Mouse (Mus musculus) intestine, postnatal 0 days (tissue): ENCODE measurements around the gene Fabp7. TPM values are rescaled to one million over a fixed set of nuclear protein-coding genes. Genes with fewer than 3 reads are reported as not detected.

Experiments used
- ATAC-seq: fragments of 200-750 bp; cut with Nextera tagmentation; 2 replicates; pipeline ENCODE4 v1.8.0; 2017; ENCODE audit warnings: mild to moderate bottlenecking, moderate TSS enrichment, moderate library complexity
- H3K27ac ChIP-seq: fragments of 300-500 bp; sonication (generic); 2 replicates; pipeline ENCODE4 v1.5.1; 2014; ENCODE audit warnings: mild to moderate bottlenecking, low read depth, low read length, moderate library complexity
- H3K27me3 ChIP-seq: fragments of 300-500 bp; sonication (generic); replicated peaks from 2 replicates; pipeline ENCODE4 v1.6.1; 2014; ENCODE audit warnings: low read length, mixed read lengths; ENCODE audit not compliant: control insufficient read depth, insufficient read depth
- H3K36me3 ChIP-seq: fragments of 300-500 bp; sonication (generic); 2 replicates; pipeline ENCODE4 v1.6.1; 2014; ENCODE audit warnings: mild to moderate bottlenecking, moderate library complexity; ENCODE audit not compliant: control insufficient read depth, insufficient read depth
- H3K4me1 ChIP-seq: fragments of 300-500 bp; sonication (generic); replicated peaks from 2 replicates; pipeline ENCODE4 v1.6.1; 2014; ENCODE audit warnings: antibody characterized with exemption, low read length, mixed read lengths; ENCODE audit not compliant: control insufficient read depth, insufficient read depth
- H3K4me2 ChIP-seq: fragments of 300-500 bp; sonication (generic); replicated peaks from 2 replicates; pipeline ENCODE4 v1.6.1; 2014; ENCODE audit warnings: low read depth, mild to moderate bottlenecking, moderate library complexity
- H3K4me3 ChIP-seq: fragments of 300-500 bp; sonication (generic); 2 replicates; pipeline ENCODE4 v1.5.1; 2014; ENCODE audit warnings: low read depth, low read length
- H3K9ac ChIP-seq: fragments of 300-500 bp; sonication (generic); 2 replicates; pipeline ENCODE4 v1.6.1; 2014; ENCODE audit warnings: mild to moderate bottlenecking, low read depth, low read length
- H3K9me3 ChIP-seq: fragments of 300-500 bp; sonication (generic); 2 replicates; pipeline ENCODE4 v1.6.1; 2016; ENCODE audit warnings: mixed run types; ENCODE audit not compliant: control insufficient read depth
- CTCF ChIP-seq: sonication (generic); IDR thresholded peaks from 2 replicates; pipeline ENCODE4 v1.5.1; 2016; ENCODE audit warnings: low read depth, mild to moderate bottlenecking, control low read depth, antibody characterized with exemption, moderate library complexity
- WGBS: fragments of 180-500 bp; shearing (Covaris S2); extraction: QIAGEN DNeasy Blood & Tissue Kit; methylation state at CpG from one replicate; pipeline ENCODE4 v1.1.7; 2014; 5-methylcytosine and 5-hydroxymethylcytosine counted together
- polyA plus RNA-seq: library from polyadenylated mRNA; unstranded; fragments of >200 nt; fragmentation: Nextera tagmentation; extraction: Ambion mirVana; gene quantifications from 2 replicates; pipeline ENCODE4 v1.2.1, GENCODE M21; 2015

Gene Fabp7
- polyA plus RNA-seq, 1 experiment from 2014 or later = 29.6 TPM

- H3K27me3 ChIP-seq = no peaks in the 10 kb centered on the region
- H3K4me1 ChIP-seq = no peaks in the 10 kb centered on the region
- H3K36me3 ChIP-seq = no peaks in the 10 kb centered on the region
- TF ChIP-seq CTCF = peak; percentile 24; the same call in 1 of the 2 replicates
- H3K9me3 ChIP-seq = no peaks in the 10 kb centered on the region
- peak overlapping the region; percentile 73 for H3K9ac ChIP-seq
- peak overlapping the region; percentile 63 for H3K4me3 ChIP-seq
- under 1% methylated on average over 44 of the region's 44 CpGs for WGBS
- H3K27ac ChIP-seq = peak overlapping the region; percentile 81
- ATAC-seq = peak; percentile 89
- H3K4me2 ChIP-seq = peak overlapping the region; percentile 80
These were observed 10.1 kb downstream of the Fabp7 start for GRCm38 (mm10) chr10:57794491-57795461.

- H3K9ac ChIP-seq = peak overlapping the region; percentile 73
- TF ChIP-seq CTCF = no peak
- ATAC-seq = no peak
- WGBS = 18% methylated on average over 4 of the region's 4 CpGs
- no peaks in the 10 kb centered on the region for H3K9me3 ChIP-seq
- peak overlapping the region; percentile 81 for H3K27ac ChIP-seq
- H3K4me2 ChIP-seq = peak overlapping the region; percentile 80
- H3K36me3 ChIP-seq = no peaks in the 10 kb centered on the region
- peak overlapping the region; percentile 63 for H3K4me3 ChIP-seq
- H3K27me3 ChIP-seq = no peaks in the 10 kb centered on the region
- no peaks in the 10 kb centered on the region for H3K4me1 ChIP-seq
These were observed 10.9 kb downstream of the Fabp7 start for GRCm38 (mm10) chr10:57795542-57795941.

GRCm38 (mm10) chr10:57796057-57796456 is 11.4 kb downstream of the Fabp7 start:
- no peaks in the 10 kb centered on the region for H3K4me1 ChIP-seq

GRCm38 (mm10) chr10:57799486-57799885 is 14.8 kb downstream of the Fabp7 start:
- H3K9me3 ChIP-seq = no peaks in the 10 kb centered on the region
- 95% methylated on average over 1 of the region's 1 CpGs for WGBS
- no peak for ATAC-seq
- no peak for TF ChIP-seq CTCF
- H3K4me2 ChIP-seq = no peak overlapping the region
- no peaks in the 10 kb centered on the region for H3K27me3 ChIP-seq
- H3K27ac ChIP-seq = no peak overlapping the region
- no peaks in the 10 kb centered on the region for H3K4me1 ChIP-seq
- H3K9ac ChIP-seq = no peak overlapping the region
- 0 out of 2 replicates have a peak, but pooled peaks cover 3% of the 10 kb centered on the region for H3K36me3 ChIP-seq
- H3K4me3 ChIP-seq = no peak overlapping the region

More at GRCm38 (mm10) chr10:57796057-57796456, 11.4 kb downstream of the Fabp7 start:
- H3K36me3 ChIP-seq = no peaks in the 10 kb centered on the region
- no peaks in the 10 kb centered on the region for H3K9me3 ChIP-seq
- 30% methylated on average over 4 of the region's 4 CpGs for WGBS
- H3K4me2 ChIP-seq = peak overlapping the region; percentile 80
- H3K27me3 ChIP-seq = no peaks in the 10 kb centered on the region
- peak; percentile 65 for TF ChIP-seq CTCF
- H3K9ac ChIP-seq = 0 out of 2 replicates have a peak overlapping the region, but pooled peaks have one; percentile 27
- peak overlapping the region; percentile 63 for H3K4me3 ChIP-seq
- H3K27ac ChIP-seq = peak overlapping the region; percentile 81
- peak; percentile 42 for ATAC-seq

- no peak overlapping the region for H3K9ac ChIP-seq
- H3K27ac ChIP-seq = no peak overlapping the region
- H3K4me2 ChIP-seq = no peak overlapping the region
- 90% methylated on average over 6 of the region's 6 CpGs for WGBS
- peaks cover 28% of the 10 kb centered on the region for H3K36me3 ChIP-seq
- no peaks in the 10 kb centered on the region for H3K27me3 ChIP-seq
- no peaks in the 10 kb centered on the region for H3K4me1 ChIP-seq
- ATAC-seq = no peak
- H3K9me3 ChIP-seq = no peaks in the 10 kb centered on the region
- TF ChIP-seq CTCF = no peak
- H3K4me3 ChIP-seq = no peak overlapping the region
These were observed 23.1 kb downstream of the Fabp7 start for GRCm38 (mm10) chr10:57807754-57808153.

- no peak overlapping the region for H3K9ac ChIP-seq
- H3K9me3 ChIP-seq = no peaks in the 10 kb centered on the region
- ATAC-seq = no peak
- no peak overlapping the region for H3K4me2 ChIP-seq
- H3K4me1 ChIP-seq = no peaks in the 10 kb centered on the region
- H3K4me3 ChIP-seq = no peak overlapping the region
- no peaks in the 10 kb centered on the region for H3K27me3 ChIP-seq
- 82% methylated on average over 5 of the region's 5 CpGs for WGBS
- H3K27ac ChIP-seq = no peak overlapping the region
- TF ChIP-seq CTCF = no peak
- H3K36me3 ChIP-seq = peaks cover 14% of the 10 kb centered on the region
These were observed 27.6 kb downstream of the Fabp7 start for GRCm38 (mm10) chr10:57812161-57812856.
